Mouse (Mus musculus) left cerebral cortex, adult 18-20 months (tissue): ENCODE data around the gene Slc7a1. TPM values are rescaled to one million over a fixed set of nuclear protein-coding genes. Genes with fewer than 3 reads are reported as not detected.

ENCODE experiments used
- DNase-seq, 2 experiments: peaks; one replicate each; pipeline ENCODE4 v3.0.0; 2021 to 2022; ENCODE audit warnings: low spot score in 2 of 2, mixed read lengths in 1 of 2
- long read RNA-seq, 2 experiments: library from polyadenylated mRNA; stranded (forward); transcript quantifications; one replicate each; pipeline ENCODE4 v2.0.0; 2021
- total RNA-seq, 2 experiments: library from RNA; stranded (reverse); gene quantifications; 2 replicates each; pipeline ENCODE4 v1.2.3; 2021

Slc7a1 gene
- 10 to 100 TPM; 27.6 to 29.3 TPM for total RNA-seq
- long read RNA-seq, experiment 1, partial matches to known transcripts = 0 of 6 reads
- long read RNA-seq, experiment 1, other reads (novel, unspliced or antisense) = 6 of 6 reads
- long read RNA-seq, experiment 2, partial matches to known transcripts = 0 of 4 reads
- long read RNA-seq, experiment 2, other reads (novel, unspliced or antisense) = 4 of 4 reads

GRCm38 (mm10) chr5:148399660-148400443 lies at the start of gene Slc7a1:
Slc7a1 (minus strand) TSS chr5:148399904.
- DNase-seq = peak; percentile 84 to 92

- DNase-seq = no peak
Measured at GRCm38 (mm10) chr5:148444974-148445373, 45.3 kb upstream of the Slc7a1 start.

GRCm38 (mm10) chr5:148443734-148444133 lies 44.0 kb upstream of the Slc7a1 start:
- no peak for DNase-seq

- no peak for DNase-seq
Measured at GRCm38 (mm10) chr5:148435660-148436059, 36.0 kb upstream of the Slc7a1 start.

- no peak for DNase-seq
Measured at GRCm38 (mm10) chr5:148432121-148432520, 32.4 kb upstream of the Slc7a1 start.

GRCm38 (mm10) chr5:148428846-148429245 lies 29.1 kb upstream of the Slc7a1 start:
- DNase-seq = no peak

- DNase-seq = no peak
Measured at GRCm38 (mm10) chr5:148425136-148425535, 25.4 kb upstream of the Slc7a1 start.

GRCm38 (mm10) chr5:148421326-148421725 lies 21.6 kb upstream of the Slc7a1 start:
- DNase-seq = no peak

- no peak for DNase-seq
Measured at GRCm38 (mm10) chr5:148419112-148419526, 19.4 kb upstream of the Slc7a1 start.

GRCm38 (mm10) chr5:148418436-148418835 lies 18.7 kb upstream of the Slc7a1 start:
- DNase-seq = no peak

- no peak for DNase-seq
Measured at GRCm38 (mm10) chr5:148417756-148418155, 18.1 kb upstream of the Slc7a1 start.

GRCm38 (mm10) chr5:148416461-148416860 lies 16.8 kb upstream of the Slc7a1 start:
- DNase-seq = no peak

GRCm38 (mm10) chr5:148414233-148414632 lies 14.5 kb upstream of the Slc7a1 start:
- no peak for DNase-seq

- no peak for DNase-seq
Measured at GRCm38 (mm10) chr5:148412504-148412903, 12.8 kb upstream of the Slc7a1 start.

- no peak for DNase-seq
Measured at GRCm38 (mm10) chr5:148409465-148409864, 9.8 kb upstream of the Slc7a1 start.

GRCm38 (mm10) chr5:148406913-148407312 lies 7.2 kb upstream of the Slc7a1 start:
- DNase-seq = no peak

GRCm38 (mm10) chr5:148404548-148404947 lies 4.8 kb upstream of the Slc7a1 start:
- DNase-seq = no peak

GRCm38 (mm10) chr5:148402641-148403040 lies 2.9 kb upstream of the Slc7a1 start:
- DNase-seq = peak; percentile 35 to 36

- peak; percentile 40 to 47 for DNase-seq
Measured at GRCm38 (mm10) chr5:148398766-148399659, 691 bp downstream of the Slc7a1 start.

GRCm38 (mm10) chr5:148398451-148398765 lies 1.3 kb downstream of the Slc7a1 start:
- no peak for DNase-seq

GRCm38 (mm10) chr5:148397911-148398310 lies 1.8 kb downstream of the Slc7a1 start:
- DNase-seq = no peak

- DNase-seq = no peak
Measured at GRCm38 (mm10) chr5:148397418-148397817, 2.3 kb downstream of the Slc7a1 start.
